Comparison of ENCODE assay signal across 8 mouse cellular contexts in the genomic region with DNA sequence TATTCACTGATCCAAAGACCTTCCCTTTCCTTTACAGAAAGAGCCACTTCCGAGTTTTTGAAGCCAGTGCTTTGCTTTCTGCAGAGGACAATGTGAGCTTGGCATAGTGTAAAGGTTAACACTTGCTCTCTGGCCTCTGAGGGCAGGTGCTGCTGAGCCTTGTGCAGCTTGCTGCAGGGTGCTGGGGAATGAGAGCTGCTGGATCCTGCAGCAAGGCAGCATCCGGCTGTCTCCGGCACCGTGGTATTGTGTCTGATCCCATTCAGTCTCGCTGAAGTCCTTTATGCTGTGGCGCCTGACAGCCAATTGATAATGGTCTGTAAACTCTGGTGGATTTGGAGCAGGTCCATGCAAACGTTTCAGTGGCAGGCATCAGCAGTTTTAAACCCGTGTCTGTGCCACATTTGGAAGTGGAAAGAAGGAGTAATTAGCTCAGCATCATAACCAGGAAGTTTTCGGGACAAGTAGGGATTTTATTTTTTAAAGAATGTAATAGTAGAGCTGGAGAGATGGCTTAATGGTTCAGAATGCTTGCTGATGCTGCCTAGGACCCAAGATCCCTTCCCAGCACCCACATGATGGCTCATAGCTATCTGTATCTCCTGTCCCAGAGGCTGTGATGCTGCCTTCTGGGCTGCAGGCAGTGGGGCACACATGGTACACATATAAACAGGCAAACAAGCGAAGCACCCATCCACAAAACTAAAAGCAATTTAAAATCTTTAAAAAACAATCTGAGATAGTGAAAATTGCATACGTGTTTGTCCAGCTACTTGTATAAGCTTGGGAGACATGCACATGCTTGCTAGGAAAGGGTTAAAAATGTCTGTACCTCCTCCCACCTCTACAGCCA.
DNase-seq lines count a peak whose midpoint lies in the region; ATAC-seq and TF ChIP-seq lines count a peak whose summit lies in the region.

No protein-coding gene starts in this region.

- ATAC-seq in embryonic facial prominence, embryonic 15.5 days (ENCODE audit: insufficient number of reproducible peaks, low FRiP score, low TSS enrichment, low read depth) = no peak
- peak; percentile 77 for ATAC-seq in midbrain, embryonic 12.5 days (ENCODE audit: low FRiP score, low read depth)

- H3K9me3 ChIP-seq in embryonic facial prominence, embryonic 15.5 days (replicated peaks) = no peaks in the 10 kb centered on the region
- H3K9me3 ChIP-seq in midbrain, embryonic 12.5 days = no peaks in the 10 kb centered on the region

- H3K36me3 ChIP-seq in embryonic facial prominence, embryonic 15.5 days = no peaks in the 10 kb centered on the region
- no peaks in the 10 kb centered on the region for H3K36me3 ChIP-seq in midbrain, embryonic 12.5 days

- DNase-seq in gastrocnemius, adult 2 months = no peak
- no peak for DNase-seq in gastrocnemius, adult 8-10 months (ENCODE audit: low spot score in 2 of 2)
- DNase-seq in kidney, adult 9 months = peak; percentile 50
- DNase-seq in cerebellum, adult 8-10 months = no peak
- no peak for DNase-seq in thymus, postnatal 25 days
- DNase-seq in spleen, adult 18-20 months = no peak

- H3K27ac ChIP-seq in gastrocnemius, adult 2 months = peak overlapping the region; percentile 56
- H3K27ac ChIP-seq in embryonic facial prominence, embryonic 15.5 days (replicated peaks) = peak overlapping the region; percentile 60
- 0 out of 2 replicates have a peak overlapping the region, but pooled peaks have one; percentile 3 for H3K27ac ChIP-seq in midbrain, embryonic 12.5 days (replicated peaks)

- no peak for TF ChIP-seq CTCF in gastrocnemius, adult 2 months (IDR thresholded peaks at IDR 0.05)

- H3K4me1 ChIP-seq in embryonic facial prominence, embryonic 15.5 days = peaks cover 24% of the 10 kb centered on the region
- peaks cover 38% of the 10 kb centered on the region for H3K4me1 ChIP-seq in midbrain, embryonic 12.5 days

- peak overlapping the region; percentile 39 for H3K4me2 ChIP-seq in embryonic facial prominence, embryonic 15.5 days (replicated peaks)
- peak overlapping the region; percentile 43 for H3K4me2 ChIP-seq in midbrain, embryonic 12.5 days (replicated peaks)

- peak overlapping the region; percentile 38 for H3K4me3 ChIP-seq in gastrocnemius, adult 2 months
- peak overlapping the region; percentile 33; the same call in 1 of the 2 replicates for H3K4me3 ChIP-seq in embryonic facial prominence, embryonic 15.5 days (replicated peaks)
- H3K4me3 ChIP-seq in midbrain, embryonic 12.5 days = no peak overlapping the region

- WGBS in embryonic facial prominence, embryonic 15.5 days = 9% methylated on average over 11 of the region's 11 CpGs
- whole genome bisulfite sequencing in midbrain, embryonic 12.5 days = 9% methylated on average over 11 of the region's 11 CpGs

- no peak overlapping the region for H3K9ac ChIP-seq in embryonic facial prominence, embryonic 15.5 days
- H3K9ac ChIP-seq in midbrain, embryonic 12.5 days (replicated peaks) = no peak overlapping the region

- H3K27me3 ChIP-seq in embryonic facial prominence, embryonic 15.5 days = no peaks in the 10 kb centered on the region
- H3K27me3 ChIP-seq in midbrain, embryonic 12.5 days = 0 out of 2 replicates have a peak, but pooled peaks cover 3% of the 10 kb centered on the region

- intact Hi-C loops in gastrocnemius, adult 2 months (cut with DNase I) = no loop called here

Comparison
In these comparisons a context has a peak if more than half of its experiments do, and no peak if none do; other contexts are left out.
1. H3K27ac ChIP-seq: peak in every context shown above with its lines; median percentile 60 in embryonic facial prominence, embryonic 15.5 days; 56 in gastrocnemius, adult 2 months; 3 in midbrain, embryonic 12.5 days.